Mouse (Mus musculus) ES-E14 (cell line): ENCODE measurements around the gene Hoxd12.

Experiments used
- HCFC1 ChIP-seq: IDR thresholded peaks from 2 replicates; pipeline ENCODE4 v1.6.1; 2012; ENCODE audit warnings: low read length, inconsistent platforms, borderline replicate concordance; ENCODE audit not compliant: insufficient read depth
- ZC3H11A ChIP-seq: IDR thresholded peaks from 2 replicates; pipeline ENCODE4 v1.6.1; 2012; ENCODE audit warnings: low read depth, mild to moderate bottlenecking, inconsistent platforms, low read length, borderline replicate concordance

DNA sequence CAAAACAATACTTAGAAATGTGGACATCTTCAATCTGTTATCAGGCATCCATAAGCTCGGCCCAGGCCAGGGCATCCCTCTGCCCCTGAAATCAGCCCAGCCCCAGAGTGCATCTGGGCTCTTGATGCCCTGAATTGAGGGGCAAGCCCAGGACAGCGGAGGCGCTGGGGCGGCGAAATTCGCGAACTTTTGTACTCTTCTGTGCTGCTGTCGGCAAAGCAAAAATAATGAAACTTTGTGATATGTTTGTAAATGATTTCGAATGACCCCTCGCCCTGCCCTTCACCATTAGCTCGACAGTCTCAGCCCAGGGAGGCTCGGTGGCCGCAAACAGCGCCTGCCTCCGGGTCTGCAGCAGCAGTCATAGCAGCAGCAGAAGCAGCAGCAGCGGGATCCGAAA is 50.4 kb downstream of the Hoxd12 start:
- TF ChIP-seq ZC3H11A (no peak), HCFC1 (no peak)
